Mouse (Mus musculus) B cell, adult 62 days (primary cell): ENCODE data around the gene Il5. TPM values are rescaled to one million over a fixed set of nuclear protein-coding genes. Genes with fewer than 3 reads are reported as not detected.

Experiments used
- total RNA-seq: library from RNA; stranded (reverse); gene quantifications from 4 replicates; pipeline ENCODE4 v1.2.4, GENCODE M21; 2023

Gene Il5
- total RNA-seq, result not detected in 4 replicates

GRCm38 (mm10) chr11:53720715-53721114 lies at the start of gene Il5:
Gene Il5 (plus strand): TSS chr11:53720794.

GRCm38 (mm10) chr11:53706934-53707717 lies 13.5 kb upstream of the Il5 start, which contains the start of gene Rad50:
Gene Rad50 (minus strand): TSS chr11:53707319.

GRCm38 (mm10) chr11:53769760-53770124 lies 49.1 kb downstream of the Il5 start, which contains the start of gene Irf1:
Gene Irf1 (plus strand): TSS chr11:53770014.

GRCm38 (mm10) chr11:53773087-53773486 lies 52.5 kb downstream of the Il5 start, which contains the start of gene Gm17334:
Gene Gm17334 (minus strand): TSS chr11:53773187.

Other genes with a start within 250 kb of the Il5 start
- not detected in 4 replicates for gene Gm9945, start 240.6 kb upstream of the Il5 start, total RNA-seq
- gene Sowaha, start 240.5 kb upstream of the Il5 start, total RNA-seq, result not detected in 4 replicates
- 0.25 to 0.48 TPM in 2 of 4 replicates, not detected in the others for gene Sept8, start 201.5 kb upstream of the Il5 start, total RNA-seq
- gene Kif3a, start 153.4 kb upstream of the Il5 start, total RNA-seq, result 4.8 to 8.2 TPM (median 7.1 TPM) in 4 replicates
- gene Il4, start 102.1 kb upstream of the Il5 start, total RNA-seq, result not detected in 4 replicates
- gene Il13, start 86.1 kb upstream of the Il5 start, total RNA-seq, result 0.48 TPM in 1 of 4 replicates, not detected in the others
- 24.9 to 32.5 TPM (median 27.9 TPM) in 4 replicates for gene Rad50, start 13.5 kb upstream of the Il5 start, total RNA-seq
- gene Irf1, start 49.2 kb downstream of the Il5 start, total RNA-seq, result 161 to 189 TPM (median 183 TPM) in 4 replicates
- not detected in 4 replicates for gene Gm17334, start 52.4 kb downstream of the Il5 start, total RNA-seq
- gene Gm12216, start 138.5 kb downstream of the Il5 start, total RNA-seq, result 2.7 to 7.3 TPM (median 4.2 TPM) in 4 replicates
- 14.4 to 19.8 TPM (median 17.5 TPM) in 4 replicates for gene Slc22a5, start 170.9 kb downstream of the Il5 start, total RNA-seq